Mouse (Mus musculus): ENCODE data around the gene Ammecr1. TPM values are rescaled to one million over a fixed set of nuclear protein-coding genes. Genes with fewer than 3 reads are reported as not detected.

The Ammecr1 gene
- total and polyA plus RNA-seq, 3 experiments, result 6.2 to 37.4 (median 7.9) TPM

DNA sequence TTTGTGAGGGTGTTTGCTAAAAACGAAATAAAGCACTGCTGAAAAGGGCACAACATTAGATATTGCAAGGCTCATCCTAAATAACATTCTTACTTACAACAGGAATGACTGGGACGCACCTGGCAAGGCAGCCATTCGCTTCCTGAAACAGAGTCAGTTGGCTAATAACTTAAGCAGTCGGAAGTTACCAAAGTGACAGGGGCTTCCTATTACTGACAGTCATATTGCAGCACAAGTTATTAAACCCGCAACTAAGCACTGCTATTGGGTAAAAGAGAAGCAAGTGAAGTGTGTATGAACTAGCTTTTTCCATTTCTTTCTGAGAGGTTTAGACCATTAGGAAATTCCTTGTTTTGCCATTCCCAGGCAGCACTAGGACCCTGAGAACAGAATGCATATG is 84.3 kb downstream of the Ammecr1 start:
- Histone ChIP-seq H3K4me3 (ENCODE audit: low read depth, low read length) (no peak overlapping the region), H3K4me1 (ENCODE audit: insufficient read depth, low read depth, low read length) (no peaks in the 10 kb centered on the region), H3K36me3 (replicated peaks) (peaks cover 9% of the 10 kb centered on the region), H3K27me3 (ENCODE audit: insufficient read depth, low read length) (no peaks in the 10 kb centered on the region), H3K9me3 (replicated peaks) (no peaks in the 10 kb centered on the region)
- DNase-seq (ENCODE audit: low spot score) (no peak), ATAC-seq (ENCODE audit: extremely low read depth, insufficient number of reproducible peaks, low FRiP score, poor library complexity, severe bottlenecking) (no peak)
- TF ChIP-seq CTCF (IDR thresholded peaks at IDR 0.05; ENCODE audit: low read depth, low read length) (no peak), GATA1 (IDR thresholded peaks at IDR 0.05; ENCODE audit: borderline replicate concordance, low read length) (no peak), GATA2 (IDR thresholded peaks at IDR 0.05; ENCODE audit: borderline replicate concordance, low read depth, low read length) (no peak)

DNA sequence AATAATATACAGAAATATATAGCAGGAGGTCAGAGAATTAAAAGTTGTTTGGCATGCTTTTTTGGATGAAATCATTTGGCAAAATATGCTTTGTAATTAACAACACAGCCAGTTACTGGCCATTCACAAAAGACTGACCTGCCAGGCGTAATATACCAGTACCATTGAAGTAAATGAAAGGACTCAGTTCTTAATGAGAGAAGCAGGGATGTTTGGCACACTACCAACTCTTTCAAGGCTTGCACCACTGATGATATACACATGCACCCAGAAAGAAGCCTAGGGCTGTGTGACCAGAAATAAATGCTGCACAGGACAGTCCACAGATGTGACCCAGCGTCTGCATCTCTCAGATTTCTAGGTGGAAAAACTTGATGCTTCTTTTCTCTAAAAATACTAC is 96.7 kb downstream of the Ammecr1 start:
- Histone ChIP-seq H3K9me3 (replicated peaks) (no peaks in the 10 kb centered on the region), H3K36me3 (replicated peaks) (peaks cover 9% of the 10 kb centered on the region), H3K27me3 (ENCODE audit: insufficient read depth, low read length) (no peaks in the 10 kb centered on the region), H3K4me1 (ENCODE audit: insufficient read depth, low read depth, low read length) (no peaks in the 10 kb centered on the region), H3K4me3 (ENCODE audit: low read depth, low read length) (no peak overlapping the region)
- DNase-seq (ENCODE audit: low spot score) (no peak), ATAC-seq (ENCODE audit: extremely low read depth, insufficient number of reproducible peaks, low FRiP score, poor library complexity, severe bottlenecking) (no peak)
- TF ChIP-seq CTCF (IDR thresholded peaks at IDR 0.05; ENCODE audit: low read depth, low read length) (no peak), GATA1 (IDR thresholded peaks at IDR 0.05; ENCODE audit: borderline replicate concordance, low read length) (no peak), TAL1 (conservative IDR thresholded peaks at IDR 0.05; ENCODE audit: low read depth, low read length) (no peak), POLR2AphosphoS5 (IDR thresholded peaks at IDR 0.05; ENCODE audit: insufficient replicate concordance, low read depth, low read length) (no peak), GATA2 (IDR thresholded peaks at IDR 0.05; ENCODE audit: borderline replicate concordance, low read depth, low read length) (no peak)

DNA sequence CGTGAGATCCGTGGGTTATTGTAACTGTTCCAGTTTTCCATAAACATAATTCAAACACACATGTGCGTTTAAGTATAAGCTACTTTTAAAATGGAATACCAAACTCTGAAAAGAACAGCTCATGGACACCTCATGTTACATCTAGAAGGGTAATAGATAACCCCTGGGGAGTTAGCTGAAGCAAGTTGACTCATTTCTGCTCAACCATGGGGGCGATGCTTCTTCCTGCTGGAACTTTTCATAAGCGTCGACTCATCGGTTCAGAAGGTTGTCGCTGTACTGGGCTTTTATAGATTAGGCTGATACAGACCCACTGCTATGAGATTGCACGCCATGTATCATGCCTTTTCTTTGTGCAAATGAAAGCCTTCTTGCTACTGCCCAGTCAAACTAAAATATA is 118.5 kb downstream of the Ammecr1 start:
- Histone ChIP-seq H3K4me3 (ENCODE audit: low read depth, low read length) (no peak overlapping the region), H3K4me1 (ENCODE audit: insufficient read depth, low read depth, low read length) (no peaks in the 10 kb centered on the region), H3K27me3 (ENCODE audit: insufficient read depth, low read length) (no peaks in the 10 kb centered on the region), H3K36me3 (replicated peaks) (peaks cover 26% of the 10 kb centered on the region), H3K9me3 (replicated peaks) (no peaks in the 10 kb centered on the region)
- no peak for TF ChIP-seq GATA1 (IDR thresholded peaks at IDR 0.05; ENCODE audit: borderline replicate concordance, low read length)
- no peak for TF ChIP-seq GATA2 (IDR thresholded peaks at IDR 0.05; ENCODE audit: borderline replicate concordance, low read depth, low read length)
- TF ChIP-seq POLR2AphosphoS5 (IDR thresholded peaks at IDR 0.05; ENCODE audit: insufficient replicate concordance, low read depth, low read length), result no peak
- no peak for TF ChIP-seq CTCF (IDR thresholded peaks at IDR 0.05; ENCODE audit: low read depth, low read length)
- no peak for TF ChIP-seq TAL1 (conservative IDR thresholded peaks at IDR 0.05; ENCODE audit: low read depth, low read length)
- DNase-seq (ENCODE audit: low spot score) (no peak), ATAC-seq (ENCODE audit: extremely low read depth, insufficient number of reproducible peaks, low FRiP score, poor library complexity, severe bottlenecking) (no peak)

DNA sequence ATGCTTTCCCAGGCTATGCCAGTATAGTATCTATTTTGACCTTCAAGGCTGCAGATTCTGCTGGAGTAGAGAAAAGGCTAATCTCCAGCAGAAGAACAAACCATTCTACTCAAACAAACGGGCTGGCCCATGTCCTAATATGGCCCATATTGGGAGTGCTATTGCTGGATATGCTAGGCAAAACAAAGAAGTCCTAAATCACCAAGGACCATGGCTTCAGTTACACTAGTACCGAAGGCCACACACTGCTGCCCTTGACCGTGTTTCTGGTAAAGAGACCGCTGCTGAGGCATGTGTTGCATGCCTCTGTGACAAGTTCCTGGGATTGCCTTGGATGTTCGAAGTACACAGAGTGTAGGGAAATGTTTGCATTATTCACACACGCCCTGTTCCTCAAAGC is 120.3 kb downstream of the Ammecr1 start:
- no peak for DNase-seq (ENCODE audit: low spot score)
- Histone ChIP-seq H3K4me1 (ENCODE audit: insufficient read depth, low read depth, low read length) (no peaks in the 10 kb centered on the region), H3K36me3 (replicated peaks) (peaks cover 42% of the 10 kb centered on the region), H3K27me3 (ENCODE audit: insufficient read depth, low read length) (no peaks in the 10 kb centered on the region), H3K9me3 (replicated peaks) (no peaks in the 10 kb centered on the region), H3K4me3 (ENCODE audit: low read depth, low read length) (no peak overlapping the region)
- ATAC-seq (ENCODE audit: extremely low read depth, insufficient number of reproducible peaks, low FRiP score, poor library complexity, severe bottlenecking), result no peak
- TF ChIP-seq POLR2AphosphoS5 (IDR thresholded peaks at IDR 0.05; ENCODE audit: insufficient replicate concordance, low read depth, low read length) (no peak), GATA2 (IDR thresholded peaks at IDR 0.05; ENCODE audit: borderline replicate concordance, low read depth, low read length) (no peak), CTCF (IDR thresholded peaks at IDR 0.05; ENCODE audit: low read depth, low read length) (no peak), TAL1 (conservative IDR thresholded peaks at IDR 0.05; ENCODE audit: low read depth, low read length) (no peak), GATA1 (IDR thresholded peaks at IDR 0.05; ENCODE audit: borderline replicate concordance, low read length) (no peak)

DNA sequence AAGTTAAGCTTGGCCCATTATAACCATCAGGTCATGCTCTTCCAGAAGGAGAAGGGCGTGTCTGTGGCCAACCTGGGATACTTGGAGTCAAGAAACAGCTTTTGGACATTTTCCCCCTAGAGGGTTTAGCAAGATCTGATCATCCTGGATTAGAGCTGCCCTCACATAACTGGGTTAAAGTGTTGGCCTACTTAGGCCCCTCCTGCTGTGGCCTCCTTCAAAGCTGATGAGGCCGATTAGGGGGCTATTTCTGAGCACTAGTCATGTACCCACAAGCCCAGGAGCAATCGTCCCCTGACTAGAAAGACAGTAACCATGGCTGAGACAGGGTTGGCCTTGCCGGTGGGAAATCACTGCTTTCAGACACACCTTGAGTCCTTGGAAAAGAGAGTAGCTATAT is 124.6 kb downstream of the Ammecr1 start:
- Histone ChIP-seq H3K27me3 (ENCODE audit: insufficient read depth, low read length) (no peaks in the 10 kb centered on the region), H3K9me3 (replicated peaks) (no peaks in the 10 kb centered on the region), H3K36me3 (replicated peaks) (peaks cover 72% of the 10 kb centered on the region), H3K4me1 (ENCODE audit: insufficient read depth, low read depth, low read length) (no peaks in the 10 kb centered on the region), H3K4me3 (ENCODE audit: low read depth, low read length) (no peak overlapping the region)
- TF ChIP-seq GATA2 (IDR thresholded peaks at IDR 0.05; ENCODE audit: borderline replicate concordance, low read depth, low read length), result no peak
- TF ChIP-seq CTCF (IDR thresholded peaks at IDR 0.05; ENCODE audit: low read depth, low read length), result no peak
- TF ChIP-seq GATA1 (IDR thresholded peaks at IDR 0.05; ENCODE audit: borderline replicate concordance, low read length), result no peak
- TF ChIP-seq POLR2AphosphoS5 (IDR thresholded peaks at IDR 0.05; ENCODE audit: insufficient replicate concordance, low read depth, low read length), result no peak
- TF ChIP-seq TAL1 (conservative IDR thresholded peaks at IDR 0.05; ENCODE audit: low read depth, low read length), result no peak
- DNase-seq (ENCODE audit: low spot score), result no peak
- no peak for ATAC-seq (ENCODE audit: extremely low read depth, insufficient number of reproducible peaks, low FRiP score, poor library complexity, severe bottlenecking)

DNA sequence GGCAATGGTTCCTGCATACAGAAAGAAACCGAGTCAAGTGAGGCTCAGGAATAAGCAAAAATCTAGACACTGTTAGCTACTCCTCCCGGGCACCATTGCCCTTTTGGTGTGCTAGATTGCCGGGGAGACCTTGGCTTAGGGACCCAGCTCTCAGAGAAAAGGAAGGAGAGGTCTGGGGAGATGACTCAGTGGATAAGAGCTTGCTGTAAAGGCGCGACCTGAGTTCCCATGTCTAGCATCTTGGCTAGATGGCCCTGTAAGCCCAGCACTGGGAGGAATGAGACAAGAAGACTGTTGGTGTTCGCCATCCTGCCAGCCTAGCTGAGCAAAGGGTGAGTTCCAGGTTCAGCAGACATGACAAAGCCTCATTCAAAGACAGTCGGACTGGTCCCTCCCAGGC is 127.1 kb downstream of the Ammecr1 start:
- Histone ChIP-seq H3K36me3 (replicated peaks) (peaks cover 87% of the 10 kb centered on the region), H3K4me3 (ENCODE audit: low read depth, low read length) (no peak overlapping the region), H3K9me3 (replicated peaks) (no peaks in the 10 kb centered on the region), H3K27me3 (ENCODE audit: insufficient read depth, low read length) (no peaks in the 10 kb centered on the region), H3K4me1 (ENCODE audit: insufficient read depth, low read depth, low read length) (peaks cover 5% of the 10 kb centered on the region; the same call in 1 of the 2 replicates)
- DNase-seq (ENCODE audit: low spot score) (no peak), ATAC-seq (ENCODE audit: extremely low read depth, insufficient number of reproducible peaks, low FRiP score, poor library complexity, severe bottlenecking) (no peak)
- TF ChIP-seq GATA2 (IDR thresholded peaks at IDR 0.05; ENCODE audit: borderline replicate concordance, low read depth, low read length) (no peak), CTCF (IDR thresholded peaks at IDR 0.05; ENCODE audit: low read depth, low read length) (no peak), POLR2AphosphoS5 (IDR thresholded peaks at IDR 0.05; ENCODE audit: insufficient replicate concordance, low read depth, low read length) (no peak), TAL1 (conservative IDR thresholded peaks at IDR 0.05; ENCODE audit: low read depth, low read length) (no peak), GATA1 (IDR thresholded peaks at IDR 0.05; ENCODE audit: borderline replicate concordance, low read length) (no peak)
